31 mouse cellular contexts compared by ENCODE assay signal in genomic region chr2:152517981-152518380, GRCm38 (mm10). TPM values are rescaled to one million over a fixed set of nuclear protein-coding genes. Genes with fewer than 3 reads are reported as not detected.
A peak's percentile ranks its signal among the peaks of the same experiment; 100 is the strongest.
DNase-seq lines count a peak whose midpoint lies in the region; ATAC-seq lines count a peak whose summit lies in the region.
"Had no signal": no experiment of that assay in that cellular context is flagged by ENCODE, and none has a peak within 500 bp of the region (broad histone marks: within the 10 kb centered on the region; RNA-seq: fewer than 3 reads in every experiment).

Gene Defb28, plus strand, starts transcription at chr2:152518255.

- DNase-seq in adrenal gland, adult (ENCODE audit: inconsistent age in 2 of 2, low spot score in 1 of 2) = peak; percentile 54 to 80
- no peak for DNase-seq in adrenal gland, postnatal 4 days (ENCODE audit: low spot score in 2 of 2)
- DNase-seq in kidney, postnatal 25 days = no peak
- peak; percentile 66 for DNase-seq in adrenal gland, adult 2 months
- no peak for DNase-seq in gonadal fat pad, adult 2 months (ENCODE audit: low read depth)
- no peak for DNase-seq in ovary, adult 18-20 months (ENCODE audit: low spot score)
- no peak for DNase-seq in midbrain, embryonic 10.5 days (ENCODE audit: low spot score)
- DNase-seq: cerebellum, adult 2 months; cerebellum, postnatal 25 days; heart, adult 11 months; layer of hippocampus, adult 9-11 months; lung, adult 18-20 months; right cerebral cortex, postnatal 14 days; thymus, postnatal 25 days had no signal

- H3K27ac ChIP-seq in kidney, embryonic 15.5 days = no peak within 1 kb of the TSS
- no peak within 1 kb of the TSS for H3K27ac ChIP-seq in midbrain, embryonic 10.5 days (replicated peaks)
- H3K27ac ChIP-seq: embryonic facial prominence, embryonic 15.5 days; forebrain, embryonic 15.5 days; hindbrain, embryonic 10.5 days; limb, embryonic 13.5 days; liver, embryonic 12.5 days; midbrain, embryonic 13.5 days had no signal

- no peaks in the 10 kb centered on the region for H3K9me3 ChIP-seq in kidney, embryonic 15.5 days (replicated peaks)
- H3K9me3 ChIP-seq in midbrain, embryonic 10.5 days (replicated peaks) = no peaks in the 10 kb centered on the region
- H3K9me3 ChIP-seq: embryonic facial prominence, embryonic 15.5 days; forebrain, embryonic 15.5 days; hindbrain, embryonic 10.5 days; limb, embryonic 13.5 days; liver, embryonic 12.5 days; midbrain, embryonic 13.5 days had no signal

- no peak within 1 kb of the TSS for H3K4me2 ChIP-seq in kidney, embryonic 15.5 days
- H3K4me2 ChIP-seq: embryonic facial prominence, embryonic 15.5 days; forebrain, embryonic 15.5 days; heart, embryonic 11.5 days; limb, embryonic 13.5 days; liver, embryonic 12.5 days; midbrain, embryonic 13.5 days had no signal

- 49% methylated on average over 4 of the region's 4 CpGs for WGBS in kidney, embryonic 15.5 days
- WGBS in midbrain, embryonic 10.5 days = 76% methylated on average over 4 of the region's 4 CpGs

- ATAC-seq in kidney, embryonic 15.5 days (replicated peaks; ENCODE audit: low FRiP score) = peak; percentile 56; the same call in 1 of the 2 replicates
- ATAC-seq: forebrain, embryonic 15.5 days; liver, embryonic 12.5 days; midbrain, embryonic 13.5 days had no signal

- H3K4me3 ChIP-seq in kidney, embryonic 15.5 days (replicated peaks) = no peak within 1 kb of the TSS
- H3K4me3 ChIP-seq in midbrain, embryonic 10.5 days = no peak within 1 kb of the TSS
- H3K4me3 ChIP-seq: embryonic facial prominence, embryonic 15.5 days; forebrain, embryonic 15.5 days; hindbrain, embryonic 10.5 days; limb, embryonic 13.5 days; liver, embryonic 12.5 days; midbrain, embryonic 13.5 days had no signal

- H3K4me1 ChIP-seq in kidney, embryonic 15.5 days = 0 out of 2 replicates have a peak, but pooled peaks cover 8% of the 10 kb centered on the region
- H3K4me1 ChIP-seq in midbrain, embryonic 10.5 days = no peaks in the 10 kb centered on the region
- H3K4me1 ChIP-seq: embryonic facial prominence, embryonic 15.5 days; forebrain, embryonic 15.5 days; hindbrain, embryonic 10.5 days; liver, embryonic 12.5 days; midbrain, embryonic 13.5 days had no signal

- H3K27me3 ChIP-seq in kidney, embryonic 15.5 days = no peaks in the 10 kb centered on the region
- no peaks in the 10 kb centered on the region for H3K27me3 ChIP-seq in midbrain, embryonic 10.5 days (ENCODE audit: low read depth, poor library complexity, severe bottlenecking)
- H3K27me3 ChIP-seq: embryonic facial prominence, embryonic 15.5 days; forebrain, embryonic 15.5 days; limb, embryonic 13.5 days; liver, embryonic 12.5 days; midbrain, embryonic 13.5 days had no signal

- no peak within 1 kb of the TSS for H3K9ac ChIP-seq in kidney, embryonic 15.5 days
- H3K9ac ChIP-seq: embryonic facial prominence, embryonic 15.5 days; forebrain, embryonic 15.5 days; limb, embryonic 13.5 days; liver, embryonic 12.5 days; midbrain, embryonic 13.5 days had no signal

- H3K36me3 ChIP-seq in kidney, embryonic 15.5 days = no peaks in the 10 kb centered on the region
- H3K36me3 ChIP-seq in midbrain, embryonic 10.5 days = no peaks in the 10 kb centered on the region
- H3K36me3 ChIP-seq: embryonic facial prominence, embryonic 15.5 days; forebrain, embryonic 15.5 days; hindbrain, embryonic 10.5 days; limb, embryonic 13.5 days; liver, embryonic 12.5 days; midbrain, embryonic 13.5 days had no signal

RNA-seq across cellular contexts. Expression of gene Defb28, which starts in this region (rescaled TPM):
- not detected for total RNA-seq in adrenal gland, postnatal 4 days (2021)
- polyA plus RNA-seq in kidney, embryonic 15.5 days (2015; fragmentation: Nextera tagmentation; extraction: Ambion mirVana) = 0.67 and 0.95 TPM in 2 replicates
- total RNA-seq in adrenal gland, adult 2 months (2021) = not detected
- polyA plus RNA-seq in adrenal gland, adult 2 months (2012; rRNA removed) = not detected in 2 replicates
- polyA plus RNA-seq in gonadal fat pad, adult 2 months (2012; rRNA removed) = 568 and 1,189 TPM in 2 replicates
- polyA plus RNA-seq in midbrain, embryonic 10.5 days (2016; fragmentation: Nextera tagmentation; extraction: Ambion mirVana) = not detected in 2 replicates
- total RNA-seq: ES-E14; gastrocnemius, adult 8-10 months; left cerebral cortex, adult 18-20 months; left cerebral cortex, postnatal 25 days; megakaryocyte, adult 5-6 weeks; monocyte, adult 5-6 weeks; neutrophil, adult 5-6 weeks had no signal
- polyA plus RNA-seq: cerebellum, adult 2 months; embryonic facial prominence, embryonic 15.5 days; forebrain, embryonic 15.5 days; heart, embryonic 11.5 days; heart, postnatal 0 days; hindbrain, embryonic 10.5 days; large intestine, adult 2 months; limb, embryonic 13.5 days; liver, embryonic 12.5 days; midbrain, embryonic 13.5 days had no signal

Comparison
In these comparisons a context has a peak if more than half of its experiments do, and no peak if none do; other contexts are left out.
1. RNA of gene Defb28 (polyA plus RNA-seq): 568 to 1,189 TPM in gonadal fat pad, adult 2 months; 0.67 to 0.95 TPM in kidney, embryonic 15.5 days, not detected in adrenal gland, adult 2 months and not detected in midbrain, embryonic 10.5 days; every median in the first group is over 100 times any median in the second.
2. DNase-seq: peak in adrenal gland, adult (2 of 2); none in adrenal gland, postnatal 4 days (0 of 2), kidney, postnatal 25 days (0 of 2), gonadal fat pad, adult 2 months (single experiment), ovary, adult 18-20 months (single experiment) and midbrain, embryonic 10.5 days (single experiment).
3. Peak in ATAC-seq in kidney, embryonic 15.5 days; RNA of the gene not detected or under 1 TPM.
4. Peak in DNase-seq in adrenal gland, adult 2 months; RNA of the gene not detected or under 1 TPM.